Mouse (Mus musculus) intestine, embryonic 16.5 days (tissue): ENCODE results near the gene Ilkap. TPM values are rescaled to one million over a fixed set of nuclear protein-coding genes. Genes with fewer than 3 reads are reported as not detected.

ENCODE experiments used
- ATAC-seq: fragments of 200-750 bp; cut with Nextera tagmentation; 2 replicates; pipeline ENCODE4 v1.8.0; 2017; ENCODE audit warnings: moderate TSS enrichment, moderate library complexity
- H3K27ac ChIP-seq: fragments of 300-500 bp; sonication (generic); 2 replicates; pipeline ENCODE4 v1.5.1; 2014; ENCODE audit warnings: mild to moderate bottlenecking, low read length
- H3K27me3 ChIP-seq: fragments of 300-500 bp; sonication (generic); replicated peaks from 2 replicates; pipeline ENCODE4 v1.6.1; 2014; ENCODE audit warnings: low read length, control low read depth, mixed read lengths; ENCODE audit not compliant: control insufficient read depth, insufficient read depth
- H3K36me3 ChIP-seq: fragments of 300-500 bp; sonication (generic); 2 replicates; pipeline ENCODE4 v1.6.1; 2014; ENCODE audit warnings: low read length, control low read depth; ENCODE audit not compliant: control insufficient read depth, insufficient read depth
- H3K4me1 ChIP-seq: fragments of 300-500 bp; sonication (generic); 2 replicates; pipeline ENCODE4 v1.6.1; 2014; ENCODE audit warnings: low read length, control low read depth, mixed read lengths; ENCODE audit not compliant: control insufficient read depth, insufficient read depth
- H3K4me2 ChIP-seq: fragments of 300-500 bp; sonication (generic); 2 replicates; pipeline ENCODE4 v1.6.1; 2014; ENCODE audit warnings: low read depth, low read length, control low read depth
- H3K4me3 ChIP-seq: fragments of 300-500 bp; sonication (generic); 2 replicates; pipeline ENCODE4 v1.5.1; 2014; ENCODE audit warnings: mild to moderate bottlenecking, low read length
- H3K9ac ChIP-seq: fragments of 300-500 bp; sonication (generic); 2 replicates; pipeline ENCODE4 v1.6.1; 2014; ENCODE audit warnings: low read depth, low read length
- H3K9me3 ChIP-seq: fragments of 300-500 bp; sonication (generic); 2 replicates; pipeline ENCODE4 v1.6.1; 2016; ENCODE audit warnings: low read length, control low read depth; ENCODE audit not compliant: control insufficient read depth
- WGBS: fragments of 180-500 bp; shearing (Covaris S2); extraction: QIAGEN DNeasy Blood & Tissue Kit; methylation state at CpG from one replicate; pipeline ENCODE4 v1.1.7; 2014; 5-methylcytosine and 5-hydroxymethylcytosine counted together
- polyA plus RNA-seq: library from polyadenylated mRNA; unstranded; fragments of >200 nt; fragmentation: Nextera tagmentation; extraction: Ambion mirVana; gene quantifications from 2 replicates; pipeline ENCODE4 v1.2.1, GENCODE M21; 2015

Ilkap gene
- polyA plus RNA-seq, 1 experiment from 2014 or later, result 112 TPM

GRCm38 (mm10) chr1:91436380-91437082 lies 37.9 kb upstream of the Ilkap start:
- WGBS, result 54% methylated on average over 6 of the region's 6 CpGs
- H3K9me3 ChIP-seq, result no peaks in the 10 kb centered on the region
- H3K27me3 ChIP-seq, result no peaks in the 10 kb centered on the region
- no peak overlapping the region for H3K9ac ChIP-seq
- no peak overlapping the region for H3K4me2 ChIP-seq
- peak; percentile 78 for ATAC-seq
- H3K36me3 ChIP-seq, result peaks cover 22% of the 10 kb centered on the region
- H3K27ac ChIP-seq, result peak overlapping the region; percentile 72
- H3K4me3 ChIP-seq, result no peak overlapping the region
- H3K4me1 ChIP-seq, result peaks cover 16% of the 10 kb centered on the region

GRCm38 (mm10) chr1:91435606-91436130 lies 37.1 kb upstream of the Ilkap start:
- Histone ChIP-seq H3K9ac (no peak overlapping the region), H3K4me2 (no peak overlapping the region), H3K27me3 (no peaks in the 10 kb centered on the region), H3K36me3 (peaks cover 21% of the 10 kb centered on the region), H3K4me3 (no peak overlapping the region), H3K4me1 (peaks cover 16% of the 10 kb centered on the region), H3K27ac (peak overlapping the region; percentile 72), H3K9me3 (no peaks in the 10 kb centered on the region)
- WGBS, result 84% methylated on average over 13 of the region's 13 CpGs
- ATAC-seq, result peak; percentile 8; the same call in 1 of the 2 replicates

DNA sequence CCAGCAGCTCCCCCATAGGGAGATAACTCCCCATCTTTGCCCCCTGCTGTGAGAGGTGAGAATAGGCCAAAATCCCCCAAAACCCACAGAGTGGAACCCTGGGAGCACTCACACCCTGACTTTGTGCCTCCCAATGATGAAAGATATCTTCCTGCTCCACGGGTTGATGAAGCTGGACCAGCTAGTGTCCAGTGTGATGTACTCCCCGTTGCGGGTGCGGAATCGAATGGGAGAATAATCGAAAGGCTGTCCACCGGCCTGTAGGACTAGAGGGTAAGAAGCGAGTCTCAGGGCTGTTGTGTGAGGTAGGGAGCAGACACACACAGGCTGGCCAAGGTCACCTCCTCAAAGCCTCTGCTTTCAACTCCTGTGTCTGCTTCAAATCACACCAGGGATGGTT lies 36.3 kb upstream of the Ilkap start:
- Histone ChIP-seq H3K4me3 (no peak overlapping the region), H3K9ac (no peak overlapping the region), H3K4me1 (peaks cover 16% of the 10 kb centered on the region), H3K36me3 (peaks cover 21% of the 10 kb centered on the region), H3K9me3 (no peaks in the 10 kb centered on the region), H3K27me3 (no peaks in the 10 kb centered on the region), H3K4me2 (no peak overlapping the region), H3K27ac (no peak overlapping the region)
- WGBS, result 92% methylated on average over 8 of the region's 8 CpGs
- no peak for ATAC-seq

DNA sequence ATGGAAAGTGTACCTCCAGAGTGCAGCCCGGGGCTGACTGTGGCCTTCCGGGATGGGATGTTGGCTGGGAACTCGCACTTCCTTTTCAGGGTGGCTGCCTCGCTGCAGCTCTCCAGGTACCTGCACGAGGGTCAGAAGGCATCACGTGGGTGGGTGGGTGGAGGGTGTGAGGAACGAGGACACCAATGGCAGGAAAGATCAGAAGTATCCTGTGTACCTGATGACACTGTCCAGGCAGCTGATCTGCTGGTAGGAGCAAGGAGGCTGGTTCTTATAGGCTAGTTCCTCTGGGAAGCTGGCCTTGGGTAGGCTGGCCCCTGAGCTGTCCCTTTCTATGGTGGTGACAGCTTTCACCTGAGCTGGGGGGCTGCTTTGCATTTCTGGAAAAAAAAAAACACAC lies 32.1 kb upstream of the Ilkap start:
- no peak overlapping the region for H3K27ac ChIP-seq
- peaks cover 5% of the 10 kb centered on the region for H3K4me1 ChIP-seq
- H3K4me3 ChIP-seq, result no peak overlapping the region
- H3K36me3 ChIP-seq, result peaks cover 25% of the 10 kb centered on the region
- H3K9me3 ChIP-seq, result no peaks in the 10 kb centered on the region
- no peak for ATAC-seq
- no peak overlapping the region for H3K4me2 ChIP-seq
- H3K27me3 ChIP-seq, result no peaks in the 10 kb centered on the region
- 75% methylated on average over 7 of the region's 7 CpGs for WGBS
- H3K9ac ChIP-seq, result no peak overlapping the region

GRCm38 (mm10) chr1:91429212-91429611 lies 30.6 kb upstream of the Ilkap start:
- no peak for ATAC-seq
- Histone ChIP-seq H3K36me3 (peaks cover 19% of the 10 kb centered on the region), H3K4me2 (no peak overlapping the region), H3K4me1 (no peaks in the 10 kb centered on the region), H3K4me3 (no peak overlapping the region), H3K9me3 (no peaks in the 10 kb centered on the region), H3K27ac (no peak overlapping the region), H3K9ac (no peak overlapping the region), H3K27me3 (no peaks in the 10 kb centered on the region)
- 95% methylated on average over 10 of the region's 10 CpGs for WGBS

DNA sequence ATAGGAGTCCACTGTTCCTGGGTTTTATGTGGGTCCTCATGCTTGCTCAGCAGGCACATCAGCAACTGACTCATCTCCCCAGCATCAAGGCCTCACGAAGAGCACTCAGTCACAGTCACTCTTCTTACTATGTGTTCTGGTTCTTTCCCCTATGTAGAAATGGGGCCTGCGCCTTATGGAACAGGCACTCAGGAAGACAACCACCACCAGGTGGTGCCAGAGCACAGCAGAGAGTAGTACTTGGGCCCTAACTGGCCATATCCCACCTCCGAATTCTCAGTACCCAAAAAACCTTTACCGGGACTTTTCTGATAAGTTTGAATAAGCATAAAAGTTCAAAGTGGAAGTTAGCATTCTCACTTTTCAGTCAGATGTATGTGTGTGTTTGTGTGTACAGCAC lies 30.0 kb upstream of the Ilkap start:
- no peak overlapping the region for H3K4me3 ChIP-seq
- ATAC-seq, result peak; percentile 73
- H3K4me1 ChIP-seq, result no peaks in the 10 kb centered on the region
- H3K27ac ChIP-seq, result no peak overlapping the region
- no peaks in the 10 kb centered on the region for H3K9me3 ChIP-seq
- 29% methylated on average over 4 of the region's 4 CpGs for WGBS
- H3K4me2 ChIP-seq, result no peak overlapping the region
- no peaks in the 10 kb centered on the region for H3K27me3 ChIP-seq
- H3K9ac ChIP-seq, result no peak overlapping the region
- H3K36me3 ChIP-seq, result peaks cover 19% of the 10 kb centered on the region

DNA sequence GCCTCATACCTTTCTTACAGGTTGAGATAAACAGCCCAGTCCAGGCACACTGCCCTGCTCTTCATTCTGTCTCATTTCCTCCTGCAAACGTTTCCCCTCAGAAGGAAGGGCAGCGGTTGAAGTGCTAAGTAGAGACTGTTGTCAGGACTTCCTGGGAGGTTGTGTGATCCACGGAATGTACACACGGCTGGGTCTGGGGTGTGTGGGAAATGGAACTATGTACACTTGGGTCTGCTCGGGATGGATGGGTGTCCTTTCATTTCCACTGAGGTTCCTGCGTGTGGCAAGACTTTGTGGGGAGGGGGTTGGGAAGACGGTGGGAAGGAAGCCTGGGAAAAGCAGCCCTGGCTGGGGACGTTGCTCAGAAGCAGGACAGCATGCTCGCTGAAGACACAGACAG lies 27.8 kb upstream of the Ilkap start:
- Histone ChIP-seq H3K9me3 (no peaks in the 10 kb centered on the region), H3K4me1 (no peaks in the 10 kb centered on the region), H3K27ac (no peak overlapping the region), H3K4me3 (no peak overlapping the region), H3K36me3 (peaks cover 13% of the 10 kb centered on the region), H3K4me2 (no peak overlapping the region), H3K27me3 (no peaks in the 10 kb centered on the region), H3K9ac (no peak overlapping the region)
- ATAC-seq, result no peak
- 75% methylated on average over 9 of the region's 9 CpGs for WGBS

DNA sequence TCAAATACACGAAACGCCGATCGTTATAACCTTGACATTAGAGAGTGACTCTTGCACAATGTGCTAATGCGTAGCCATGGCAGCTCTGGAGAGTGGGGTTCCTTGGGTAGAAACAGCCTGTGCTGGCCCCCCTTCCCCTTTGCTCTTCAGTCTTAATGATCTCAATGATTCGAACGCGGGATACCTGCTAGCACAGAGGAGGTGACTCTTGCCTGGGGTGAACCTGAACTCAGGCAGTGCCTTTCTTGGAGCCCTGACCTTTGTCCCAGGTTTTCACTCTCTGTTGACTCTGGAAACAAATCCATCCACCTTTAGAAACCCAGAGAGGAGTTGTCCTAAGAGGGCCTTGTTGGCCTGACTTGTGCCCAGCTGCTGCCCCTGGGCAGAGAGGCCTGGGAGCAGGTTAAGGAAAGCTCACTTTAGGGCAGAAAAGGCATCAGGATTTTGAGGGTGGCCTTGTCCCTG lies 22.0 kb upstream of the Ilkap start:
- H3K4me1 ChIP-seq, result no peaks in the 10 kb centered on the region
- ATAC-seq, result no peak
- no peaks in the 10 kb centered on the region for H3K27me3 ChIP-seq
- no peak overlapping the region for H3K4me2 ChIP-seq
- peaks cover 13% of the 10 kb centered on the region for H3K36me3 ChIP-seq
- no peak overlapping the region for H3K4me3 ChIP-seq
- no peak overlapping the region for H3K27ac ChIP-seq
- H3K9me3 ChIP-seq, result no peaks in the 10 kb centered on the region
- no peak overlapping the region for H3K9ac ChIP-seq
- WGBS, result 93% methylated on average over 8 of the region's 8 CpGs

- Histone ChIP-seq H3K36me3 (peaks cover 13% of the 10 kb centered on the region), H3K4me3 (no peak overlapping the region), H3K9me3 (no peaks in the 10 kb centered on the region), H3K4me1 (peaks cover 1% of the 10 kb centered on the region; the same call in 1 of the 2 replicates), H3K27ac (no peak overlapping the region), H3K27me3 (no peaks in the 10 kb centered on the region), H3K4me2 (no peak overlapping the region), H3K9ac (no peak overlapping the region)
- WGBS, result 70% methylated on average over 10 of the region's 10 CpGs
- ATAC-seq, result peak; percentile 47; the same call in 1 of the 2 replicates
Observed at GRCm38 (mm10) chr1:91419862-91420600, 21.4 kb upstream of the Ilkap start.
